Mouse (Mus musculus) intestine, embryonic 15.5 days (tissue): ENCODE data around the gene Kcnk13. TPM values are rescaled to one million over a fixed set of nuclear protein-coding genes. Genes with fewer than 3 reads are reported as not detected.

ENCODE experiments used
- ATAC-seq: fragments of 200-750 bp; cut with Nextera tagmentation; 2 replicates; pipeline ENCODE4 v1.8.0; 2017; ENCODE audit warnings: moderate TSS enrichment, moderate library complexity
- H3K27ac ChIP-seq: fragments of 300-500 bp; sonication (generic); 2 replicates; pipeline ENCODE4 v1.5.1; 2015; ENCODE audit warnings: mild to moderate bottlenecking, inconsistent platforms
- H3K27me3 ChIP-seq: fragments of 300-500 bp; sonication (generic); replicated peaks from 2 replicates; pipeline ENCODE4 v1.6.1; 2015; ENCODE audit warnings: inconsistent platforms
- H3K36me3 ChIP-seq: fragments of 300-500 bp; sonication (generic); 2 replicates; pipeline ENCODE4 v1.6.1; 2015; ENCODE audit warnings: inconsistent platforms
- H3K4me1 ChIP-seq: fragments of 300-500 bp; sonication (generic); replicated peaks from 2 replicates; pipeline ENCODE4 v1.6.1; 2015; ENCODE audit warnings: inconsistent platforms
- H3K4me2 ChIP-seq: fragments of 300-500 bp; sonication (generic); replicated peaks from 2 replicates; pipeline ENCODE4 v1.6.1; 2015; ENCODE audit warnings: mild to moderate bottlenecking, inconsistent platforms
- H3K4me3 ChIP-seq: fragments of 300-500 bp; sonication (generic); replicated peaks from 2 replicates; pipeline ENCODE4 v1.5.1; 2015; ENCODE audit warnings: inconsistent platforms
- H3K9ac ChIP-seq: fragments of 300-500 bp; sonication (generic); 2 replicates; pipeline ENCODE4 v1.6.1; 2015; ENCODE audit warnings: inconsistent platforms
- H3K9me3 ChIP-seq: fragments of 300-500 bp; sonication (generic); 2 replicates; pipeline ENCODE4 v1.6.1; 2016; ENCODE audit warnings: inconsistent platforms
- WGBS: fragments of 180-500 bp; shearing (Covaris S2); methylation state at CpG from one replicate; pipeline ENCODE4 v1.1.7; 2015; 5-methylcytosine and 5-hydroxymethylcytosine counted together
- polyA plus RNA-seq: library from polyadenylated mRNA; unstranded; fragments of >200 nt; fragmentation: Nextera tagmentation; extraction: Ambion mirVana; gene quantifications from 2 replicates; pipeline ENCODE4 v1.2.1, GENCODE M21; 2015

Kcnk13 gene
- polyA plus RNA-seq = 0.53 and 0.72 TPM in 2 replicates

DNA sequence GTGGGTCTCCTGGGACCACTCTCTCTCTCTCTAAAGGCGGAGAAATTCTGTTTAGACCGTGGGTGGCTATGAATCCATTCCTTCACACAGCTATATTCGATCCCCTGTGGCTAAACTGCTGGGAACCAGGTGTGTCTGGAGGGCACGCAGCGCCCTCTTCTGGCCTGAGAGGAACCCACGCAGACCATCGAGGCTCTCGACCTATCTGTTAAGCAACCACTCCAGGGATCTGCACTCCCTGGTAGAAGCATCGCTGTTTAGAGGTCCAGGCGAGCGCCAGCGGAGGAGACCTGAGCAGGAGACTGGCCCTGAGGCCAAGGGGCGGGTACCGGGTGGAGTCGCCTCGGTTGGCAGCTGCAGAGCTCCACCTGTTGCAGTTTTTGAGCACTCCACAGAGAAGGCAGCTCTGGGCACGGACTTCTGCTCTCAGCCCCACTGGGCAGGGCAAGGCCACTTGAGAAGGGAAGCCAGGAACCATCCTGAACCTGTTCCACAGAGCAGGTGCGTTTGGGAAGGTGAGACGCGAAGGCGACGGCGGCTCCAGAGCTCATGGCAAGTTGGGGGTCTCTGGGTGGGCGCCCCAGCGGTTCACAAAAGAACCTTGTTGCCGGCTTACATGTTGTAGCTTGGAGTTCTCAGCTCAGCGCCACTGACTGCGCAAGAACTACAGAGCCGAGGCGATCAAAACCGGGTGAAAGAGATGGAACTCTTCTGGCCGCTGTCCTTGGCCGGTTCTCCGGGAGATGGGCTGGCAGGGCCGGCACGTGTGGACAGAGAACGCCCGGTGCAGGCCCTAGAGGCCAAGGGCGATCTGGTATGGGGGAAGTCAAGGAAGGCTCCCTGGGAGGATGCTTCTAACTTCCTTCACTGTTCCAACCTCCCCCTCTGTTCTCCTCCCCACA lies at the start of gene Kcnk13:
TSS of gene Kcnk13 (plus strand) at position 199 of the 902 bp plus-strand sequence.
- peaks cover 62% of the 10 kb centered on the region for H3K27me3 ChIP-seq
- no peaks in the 10 kb centered on the region for H3K9me3 ChIP-seq
- peak within 1 kb of the TSS; percentile 98 for H3K4me2 ChIP-seq
- peak within 1 kb of the TSS; percentile 34; the same call in 1 of the 2 replicates for H3K9ac ChIP-seq
- H3K4me1 ChIP-seq = peaks cover 26% of the 10 kb centered on the region
- 1% methylated on average over 39 of the region's 39 CpGs for WGBS
- H3K4me3 ChIP-seq = peak within 1 kb of the TSS; percentile 51
- H3K36me3 ChIP-seq = no peaks in the 10 kb centered on the region
- ATAC-seq = peak; percentile 81
- no peak within 1 kb of the TSS for H3K27ac ChIP-seq

- Histone ChIP-seq H3K9me3 (no peaks in the 10 kb centered on the region), H3K27ac (no peak overlapping the region), H3K4me2 (no peak overlapping the region), H3K36me3 (peaks cover 10% of the 10 kb centered on the region; the same call in 1 of the 2 replicates), H3K4me1 (no peaks in the 10 kb centered on the region), H3K9ac (no peak overlapping the region), H3K27me3 (no peaks in the 10 kb centered on the region), H3K4me3 (no peak overlapping the region)
- WGBS = 82% methylated on average over 15 of the region's 15 CpGs
- ATAC-seq = no peak
Measured at GRCm38 (mm10) chr12:99917800-99918427, 46.4 kb upstream of the Kcnk13 start.

DNA sequence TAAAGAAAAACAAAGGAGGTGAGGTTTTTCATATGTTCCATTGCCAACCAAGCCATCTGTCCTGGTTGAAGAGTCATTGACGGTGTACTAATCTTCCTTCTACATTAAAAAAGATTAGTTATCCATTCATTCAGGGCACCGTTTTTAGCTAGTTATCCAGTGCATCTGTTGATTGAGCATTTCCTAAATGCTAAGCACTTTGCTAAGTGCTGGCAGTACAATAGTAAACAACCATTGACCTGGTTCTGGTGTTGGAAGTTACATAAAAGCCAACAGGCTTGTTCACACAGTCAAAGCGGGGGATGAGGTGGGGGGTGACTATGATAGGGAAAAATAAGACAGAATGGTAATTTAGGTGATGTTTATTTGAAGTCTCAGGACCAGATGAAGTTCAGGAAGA lies 44.7 kb upstream of the Kcnk13 start:
- Histone ChIP-seq H3K4me1 (no peaks in the 10 kb centered on the region), H3K36me3 (peaks cover 8% of the 10 kb centered on the region; the same call in 1 of the 2 replicates), H3K9ac (no peak overlapping the region), H3K27me3 (no peaks in the 10 kb centered on the region), H3K4me2 (no peak overlapping the region), H3K4me3 (no peak overlapping the region), H3K9me3 (no peaks in the 10 kb centered on the region), H3K27ac (no peak overlapping the region)
- ATAC-seq = no peak
- WGBS = 88% methylated on average over 3 of the region's 3 CpGs

DNA sequence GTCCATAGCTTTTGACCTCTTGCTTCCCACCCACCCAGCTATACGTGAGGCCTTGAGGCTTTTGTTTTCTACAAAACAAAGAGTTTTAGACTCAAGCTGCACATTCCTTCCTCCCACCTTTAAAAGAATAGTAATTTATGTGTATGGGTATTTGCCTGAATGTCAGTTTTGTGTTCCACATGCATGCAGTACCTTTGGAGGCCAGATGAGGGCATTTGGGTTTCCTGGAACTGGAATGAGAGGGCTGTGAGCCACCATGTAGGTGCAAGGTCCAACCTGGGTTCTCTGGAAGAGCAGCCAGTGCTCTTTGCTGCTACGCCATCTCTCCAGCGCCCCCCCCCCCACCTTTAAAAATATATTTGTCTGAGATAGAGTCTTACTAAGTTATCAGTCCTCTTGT lies 43.3 kb upstream of the Kcnk13 start:
- Histone ChIP-seq H3K27ac (no peak overlapping the region), H3K4me1 (no peaks in the 10 kb centered on the region), H3K36me3 (peaks cover 6% of the 10 kb centered on the region; the same call in 1 of the 2 replicates), H3K4me2 (no peak overlapping the region), H3K27me3 (no peaks in the 10 kb centered on the region), H3K9me3 (no peaks in the 10 kb centered on the region), H3K4me3 (no peak overlapping the region), H3K9ac (no peak overlapping the region)
- WGBS = 87% methylated on average over 3 of the region's 3 CpGs
- no peak for ATAC-seq

- Histone ChIP-seq H3K9me3 (no peaks in the 10 kb centered on the region), H3K36me3 (peaks cover 6% of the 10 kb centered on the region; the same call in 1 of the 2 replicates), H3K4me2 (no peak overlapping the region), H3K4me1 (no peaks in the 10 kb centered on the region), H3K27ac (no peak overlapping the region), H3K27me3 (no peaks in the 10 kb centered on the region), H3K4me3 (no peak overlapping the region), H3K9ac (no peak overlapping the region)
- no peak for ATAC-seq
- WGBS = 60% methylated on average over 5 of the region's 5 CpGs
Measured at GRCm38 (mm10) chr12:99923131-99923606, 41.1 kb upstream of the Kcnk13 start.

- H3K4me2 ChIP-seq = no peak overlapping the region
- H3K27ac ChIP-seq = no peak overlapping the region
- 86% methylated on average over 5 of the region's 5 CpGs for WGBS
- no peak overlapping the region for H3K9ac ChIP-seq
- H3K4me1 ChIP-seq = no peaks in the 10 kb centered on the region
- no peaks in the 10 kb centered on the region for H3K9me3 ChIP-seq
- peaks cover 6% of the 10 kb centered on the region; the same call in 1 of the 2 replicates for H3K36me3 ChIP-seq
- H3K4me3 ChIP-seq = no peak overlapping the region
- H3K27me3 ChIP-seq = no peaks in the 10 kb centered on the region
- ATAC-seq = no peak
Measured at GRCm38 (mm10) chr12:99923703-99924102, 40.6 kb upstream of the Kcnk13 start.

DNA sequence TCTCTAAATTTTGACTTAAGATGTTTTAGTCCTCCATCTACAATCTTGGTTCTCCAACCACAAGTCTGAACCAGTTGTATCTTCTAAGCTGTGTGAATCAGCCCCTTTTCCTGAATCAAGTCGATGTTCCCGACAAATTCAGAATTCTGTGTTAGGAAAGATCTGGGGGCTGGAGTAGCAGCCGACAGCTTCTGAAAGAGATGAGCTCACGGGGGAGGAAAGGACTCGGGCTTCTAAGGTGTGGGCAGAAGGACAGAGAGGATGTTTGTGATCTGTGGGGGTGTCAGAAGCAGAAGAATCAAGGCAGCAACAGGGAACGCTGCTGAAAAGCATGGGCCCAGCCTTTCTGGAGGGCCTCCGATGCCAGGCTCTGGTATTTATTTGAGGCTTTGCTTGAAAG lies 36.0 kb upstream of the Kcnk13 start:
- no peak overlapping the region for H3K4me2 ChIP-seq
- no peaks in the 10 kb centered on the region for H3K9me3 ChIP-seq
- WGBS = 86% methylated on average over 7 of the region's 7 CpGs
- H3K27ac ChIP-seq = no peak overlapping the region
- no peaks in the 10 kb centered on the region for H3K4me1 ChIP-seq
- H3K9ac ChIP-seq = no peak overlapping the region
- no peak for ATAC-seq
- no peaks in the 10 kb centered on the region for H3K27me3 ChIP-seq
- H3K36me3 ChIP-seq = no peaks in the 10 kb centered on the region
- no peak overlapping the region for H3K4me3 ChIP-seq

GRCm38 (mm10) chr12:99929160-99929559 lies 35.1 kb upstream of the Kcnk13 start:
- Histone ChIP-seq H3K27ac (no peak overlapping the region), H3K4me2 (no peak overlapping the region), H3K27me3 (no peaks in the 10 kb centered on the region), H3K36me3 (no peaks in the 10 kb centered on the region), H3K9me3 (no peaks in the 10 kb centered on the region), H3K9ac (no peak overlapping the region), H3K4me3 (no peak overlapping the region), H3K4me1 (no peaks in the 10 kb centered on the region)
- WGBS = 83% methylated on average over 1 of the region's 1 CpGs
- no peak for ATAC-seq

DNA sequence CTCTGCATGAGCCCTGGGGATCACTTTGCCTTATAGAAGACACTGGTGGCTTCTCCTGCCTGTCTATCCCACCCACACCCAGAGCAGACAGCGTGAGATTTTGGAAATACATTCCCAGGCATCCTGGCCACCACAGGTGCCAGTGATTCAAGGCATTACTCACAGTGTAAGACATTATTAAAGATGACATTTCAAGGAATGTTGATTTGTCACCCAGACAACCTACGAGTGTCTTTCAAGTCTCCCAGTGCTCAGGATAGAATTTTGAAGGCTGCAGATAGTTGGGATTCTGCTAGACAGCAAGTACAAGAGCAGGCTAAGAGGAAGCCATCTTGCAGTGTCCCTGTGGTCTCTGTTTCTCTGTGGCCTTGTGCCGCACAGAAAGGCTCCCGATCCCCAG lies 32.1 kb upstream of the Kcnk13 start:
- 96% methylated on average over 4 of the region's 4 CpGs for WGBS
- H3K4me1 ChIP-seq = no peaks in the 10 kb centered on the region
- H3K9ac ChIP-seq = no peak overlapping the region
- no peak overlapping the region for H3K27ac ChIP-seq
- no peaks in the 10 kb centered on the region for H3K27me3 ChIP-seq
- H3K4me2 ChIP-seq = no peak overlapping the region
- no peak for ATAC-seq
- H3K36me3 ChIP-seq = no peaks in the 10 kb centered on the region
- H3K9me3 ChIP-seq = no peaks in the 10 kb centered on the region
- no peak overlapping the region for H3K4me3 ChIP-seq

DNA sequence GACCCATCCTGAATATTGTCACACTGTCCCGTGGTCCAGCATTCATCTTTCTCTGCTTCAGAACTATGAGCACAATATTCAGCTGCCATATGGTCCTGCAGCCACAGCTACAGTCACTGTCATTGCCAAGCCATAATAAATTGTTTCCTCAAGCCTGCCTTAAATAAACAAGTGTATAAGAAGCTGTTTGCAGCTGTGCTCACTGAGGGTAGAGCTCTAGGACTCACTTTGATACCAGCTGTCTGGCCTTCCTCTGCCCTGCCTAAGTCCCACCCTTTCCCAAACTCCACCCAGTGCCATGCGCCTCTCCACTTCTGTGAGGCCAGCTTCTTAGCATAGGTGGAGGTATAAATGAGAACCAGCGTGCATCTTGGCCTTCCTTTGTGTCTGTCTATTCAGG lies 30.7 kb upstream of the Kcnk13 start:
- no peak overlapping the region for H3K9ac ChIP-seq
- H3K27ac ChIP-seq = no peak overlapping the region
- H3K27me3 ChIP-seq = no peaks in the 10 kb centered on the region
- no peaks in the 10 kb centered on the region for H3K36me3 ChIP-seq
- H3K4me3 ChIP-seq = no peak overlapping the region
- H3K4me2 ChIP-seq = no peak overlapping the region
- 76% methylated on average over 3 of the region's 3 CpGs for WGBS
- H3K4me1 ChIP-seq = no peaks in the 10 kb centered on the region
- H3K9me3 ChIP-seq = no peaks in the 10 kb centered on the region
- 0 out of 2 replicates have a peak, but pooled peaks have one; percentile 6 for ATAC-seq

DNA sequence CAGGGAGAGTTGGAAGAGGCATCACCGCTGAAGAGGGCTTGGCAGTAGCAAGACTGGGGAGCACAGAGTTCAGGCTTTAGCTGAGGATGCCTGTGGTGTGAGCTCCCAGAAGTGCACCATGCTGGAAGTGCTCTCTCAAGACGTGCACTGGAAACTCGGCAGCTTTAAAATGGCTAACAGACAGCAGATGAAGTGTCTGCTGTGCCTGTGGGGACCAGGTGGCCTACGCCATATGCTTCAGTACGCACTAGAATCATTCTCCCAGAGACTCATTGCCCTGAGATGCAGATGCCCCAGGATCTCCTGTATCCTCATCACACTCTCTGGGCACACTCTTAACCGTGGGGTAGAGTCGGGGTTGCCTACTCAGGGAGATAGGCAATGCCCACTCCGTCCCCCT lies 28.9 kb upstream of the Kcnk13 start:
- 89% methylated on average over 8 of the region's 8 CpGs for WGBS
- Histone ChIP-seq H3K4me1 (no peaks in the 10 kb centered on the region), H3K9me3 (no peaks in the 10 kb centered on the region), H3K4me2 (no peak overlapping the region), H3K9ac (no peak overlapping the region), H3K27me3 (no peaks in the 10 kb centered on the region), H3K4me3 (no peak overlapping the region), H3K27ac (no peak overlapping the region), H3K36me3 (no peaks in the 10 kb centered on the region)
- ATAC-seq = no peak

DNA sequence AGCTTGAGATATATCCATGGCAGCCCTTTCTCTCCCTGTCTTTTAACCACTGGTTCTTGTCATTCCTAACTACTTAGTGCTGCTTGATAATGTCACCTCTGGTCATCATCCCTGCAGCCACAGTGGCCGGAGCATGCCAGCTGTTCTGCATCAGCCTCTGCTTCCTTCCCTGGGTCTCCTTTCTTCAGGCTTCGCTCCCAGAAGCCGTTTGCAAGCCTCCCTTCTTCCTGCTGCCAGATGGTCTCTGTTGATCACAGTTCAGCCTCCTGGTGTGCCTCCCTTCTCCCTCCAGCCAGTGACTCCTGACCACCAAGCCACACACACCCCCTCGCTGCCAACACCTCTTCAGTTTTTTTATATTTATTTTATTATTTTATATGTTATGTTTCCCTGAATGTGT lies 25.8 kb upstream of the Kcnk13 start:
- no peaks in the 10 kb centered on the region for H3K4me1 ChIP-seq
- no peak for ATAC-seq
- no peaks in the 10 kb centered on the region for H3K27me3 ChIP-seq
- H3K9ac ChIP-seq = no peak overlapping the region
- H3K9me3 ChIP-seq = no peaks in the 10 kb centered on the region
- no peaks in the 10 kb centered on the region for H3K36me3 ChIP-seq
- no peak overlapping the region for H3K27ac ChIP-seq
- no peak overlapping the region for H3K4me3 ChIP-seq
- WGBS = 37% methylated on average over 4 of the region's 4 CpGs
- H3K4me2 ChIP-seq = no peak overlapping the region
